Mouse (Mus musculus) midbrain, embryonic 10.5 days (tissue): ENCODE measurements around the gene Rsl24d1. TPM values are rescaled to one million over a fixed set of nuclear protein-coding genes. Genes with fewer than 3 reads are reported as not detected.
"Not testable (repeated sequence)": the region's sequence is repeated elsewhere in the genome, so short reads cannot be mapped to it uniquely, and the experiment has no call there.

Experiments
- DNase-seq: peaks from one replicate; pipeline ENCODE4 v3.0.0-alpha.2; 2017; ENCODE audit warnings: low spot score
- H3K27ac ChIP-seq: fragments of 300-500 bp; sonication (generic); replicated peaks from 2 replicates; pipeline ENCODE4 v1.5.1; 2016; ENCODE audit warnings: mild to moderate bottlenecking
- H3K27me3 ChIP-seq: fragments of 300-500 bp; sonication (generic); 2 replicates; pipeline ENCODE4 v1.6.1; 2016; ENCODE audit warnings: low read depth, mild to moderate bottlenecking; ENCODE audit not compliant: poor library complexity, severe bottlenecking
- H3K36me3 ChIP-seq: fragments of 300-500 bp; sonication (generic); 2 replicates; pipeline ENCODE4 v1.6.1; 2016; ENCODE audit warnings: mild to moderate bottlenecking, moderate library complexity
- H3K4me1 ChIP-seq: fragments of 300-500 bp; sonication (generic); 2 replicates; pipeline ENCODE4 v1.6.1; 2016
- H3K4me3 ChIP-seq: fragments of 300-500 bp; sonication (generic); 2 replicates; pipeline ENCODE4 v1.5.1; 2016; ENCODE audit warnings: mild to moderate bottlenecking, moderate library complexity
- H3K9me3 ChIP-seq: fragments of 300-500 bp; sonication (generic); replicated peaks from 2 replicates; pipeline ENCODE4 v1.6.1; 2016; ENCODE audit warnings: mild to moderate bottlenecking
- WGBS: fragments of 180-500 bp; shearing (Covaris S2); methylation state at CpG from one replicate; pipeline ENCODE4 v1.1.7; 2016; 5-methylcytosine and 5-hydroxymethylcytosine counted together
- polyA plus RNA-seq: library from polyadenylated mRNA; unstranded; fragments of >200 nt; fragmentation: Nextera tagmentation; extraction: Ambion mirVana; gene quantifications from 2 replicates; pipeline ENCODE4 v1.2.1, GENCODE M21; 2016

Gene Rsl24d1
- polyA plus RNA-seq, 1 experiment from 2014 or later: 150 TPM

GRCm38 (mm10) chr9:73105771-73106170, 7.5 kb upstream of the Rsl24d1 start:
- Histone ChIP-seq H3K4me3 (no peak overlapping the region), H3K4me1 (peaks cover 10% of the 10 kb centered on the region), H3K27me3 (peaks cover 54% of the 10 kb centered on the region), H3K9me3 (no peaks in the 10 kb centered on the region), H3K27ac (no peak overlapping the region), H3K36me3 (no peaks in the 10 kb centered on the region)
- no peak for DNase-seq

- H3K27me3 ChIP-seq, H3K4me3 ChIP-seq, DNase-seq, H3K27ac ChIP-seq, H3K9me3 ChIP-seq: not testable (repeated sequence)
- 89% methylated on average over 5 of the region's 6 CpGs for WGBS
- H3K4me1 ChIP-seq: peaks cover 16% of the 10 kb centered on the region
- H3K36me3 ChIP-seq: peaks cover 67% of the 10 kb centered on the region
Observed at GRCm38 (mm10) chr9:73116704-73117103, 3.5 kb downstream of the Rsl24d1 start.

GRCm38 (mm10) chr9:73118012-73118411, 4.8 kb downstream of the Rsl24d1 start:
- H3K4me3 ChIP-seq: no peak overlapping the region
- no peak for DNase-seq
- peaks cover 9% of the 10 kb centered on the region for H3K4me1 ChIP-seq
- H3K27me3 ChIP-seq: no peaks in the 10 kb centered on the region
- H3K36me3 ChIP-seq: peaks cover 80% of the 10 kb centered on the region
- H3K27ac ChIP-seq: no peak overlapping the region
- 93% methylated on average over 4 of the region's 4 CpGs for WGBS
- no peaks in the 10 kb centered on the region for H3K9me3 ChIP-seq

GRCm38 (mm10) chr9:73121735-73122134, 8.5 kb downstream of the Rsl24d1 start:
- no peak for DNase-seq
- no peak overlapping the region for H3K4me3 ChIP-seq
- no peaks in the 10 kb centered on the region for H3K9me3 ChIP-seq
- no peaks in the 10 kb centered on the region for H3K4me1 ChIP-seq
- H3K27ac ChIP-seq: no peak overlapping the region
- 81% methylated on average over 8 of the region's 8 CpGs for WGBS
- H3K27me3 ChIP-seq: no peaks in the 10 kb centered on the region
- peaks cover 98% of the 10 kb centered on the region for H3K36me3 ChIP-seq

GRCm38 (mm10) chr9:73125043-73125570, 11.9 kb downstream of the Rsl24d1 start:
- 93% methylated on average over 8 of the region's 8 CpGs for WGBS
- Histone ChIP-seq H3K9me3 (no peaks in the 10 kb centered on the region), H3K4me1 (peaks cover 9% of the 10 kb centered on the region), H3K27ac (no peak overlapping the region), H3K36me3 (peaks cover 100% of the 10 kb centered on the region), H3K4me3 (no peak overlapping the region), H3K27me3 (no peaks in the 10 kb centered on the region)
- DNase-seq: no peak

GRCm38 (mm10) chr9:73127457-73127856, 14.2 kb downstream of the Rsl24d1 start:
- H3K36me3 ChIP-seq: peaks cover 77% of the 10 kb centered on the region
- 82% methylated on average over 2 of the region's 2 CpGs for WGBS
- H3K9me3 ChIP-seq: no peaks in the 10 kb centered on the region
- no peaks in the 10 kb centered on the region for H3K27me3 ChIP-seq
- DNase-seq: no peak
- H3K27ac ChIP-seq: no peak overlapping the region
- H3K4me1 ChIP-seq: peaks cover 9% of the 10 kb centered on the region
- H3K4me3 ChIP-seq: no peak overlapping the region

GRCm38 (mm10) chr9:73129875-73130274, 16.6 kb downstream of the Rsl24d1 start:
- no peak overlapping the region for H3K27ac ChIP-seq
- peaks cover 53% of the 10 kb centered on the region for H3K36me3 ChIP-seq
- no peaks in the 10 kb centered on the region for H3K27me3 ChIP-seq
- 71% methylated on average over 8 of the region's 8 CpGs for WGBS
- H3K4me1 ChIP-seq: peaks cover 9% of the 10 kb centered on the region
- no peak for DNase-seq
- H3K4me3 ChIP-seq: no peak overlapping the region
- no peaks in the 10 kb centered on the region for H3K9me3 ChIP-seq

- Histone ChIP-seq H3K4me3 (no peak overlapping the region), H3K36me3 (peaks cover 46% of the 10 kb centered on the region), H3K4me1 (peaks cover 9% of the 10 kb centered on the region), H3K27me3 (no peaks in the 10 kb centered on the region), H3K27ac (no peak overlapping the region), H3K9me3 (no peaks in the 10 kb centered on the region)
- 94% methylated on average over 4 of the region's 4 CpGs for WGBS
- DNase-seq: no peak
Observed at GRCm38 (mm10) chr9:73130529-73130928, 17.3 kb downstream of the Rsl24d1 start.

- 74% methylated on average over 11 of the region's 11 CpGs for WGBS
- Histone ChIP-seq H3K36me3 (no peaks in the 10 kb centered on the region), H3K9me3 (no peaks in the 10 kb centered on the region), H3K27ac (no peak overlapping the region), H3K4me1 (no peaks in the 10 kb centered on the region), H3K4me3 (no peak overlapping the region), H3K27me3 (no peaks in the 10 kb centered on the region)
- no peak for DNase-seq
Observed at GRCm38 (mm10) chr9:73137341-73137886, 24.2 kb downstream of the Rsl24d1 start.

- no peak for DNase-seq
- H3K4me1 ChIP-seq: no peaks in the 10 kb centered on the region
- H3K4me3 ChIP-seq: no peak overlapping the region
- no peaks in the 10 kb centered on the region for H3K9me3 ChIP-seq
- H3K27ac ChIP-seq: no peak overlapping the region
- H3K27me3 ChIP-seq: no peaks in the 10 kb centered on the region
- WGBS: 59% methylated on average over 9 of the region's 9 CpGs
- H3K36me3 ChIP-seq: no peaks in the 10 kb centered on the region
Observed at GRCm38 (mm10) chr9:73154347-73154746, 41.1 kb downstream of the Rsl24d1 start.

- Histone ChIP-seq H3K36me3 (no peaks in the 10 kb centered on the region), H3K27me3 (no peaks in the 10 kb centered on the region), H3K4me3 (no peak overlapping the region), H3K27ac (no peak overlapping the region), H3K9me3 (no peaks in the 10 kb centered on the region), H3K4me1 (no peaks in the 10 kb centered on the region)
- no peak for DNase-seq
- 85% methylated on average over 4 of the region's 4 CpGs for WGBS
Observed at GRCm38 (mm10) chr9:73157968-73158367, 44.7 kb downstream of the Rsl24d1 start.

- DNase-seq: no peak
Observed at GRCm38 (mm10) chr9:73159265-73159664, 46.0 kb downstream of the Rsl24d1 start.

GRCm38 (mm10) chr9:73162571-73163333, 49.5 kb downstream of the Rsl24d1 start:
- peak overlapping the region; percentile 41; the same call in 1 of the 2 replicates for H3K4me3 ChIP-seq
- peak; percentile 80 for DNase-seq
- H3K27ac ChIP-seq: no peak overlapping the region
- no peaks in the 10 kb centered on the region for H3K9me3 ChIP-seq
- no peaks in the 10 kb centered on the region for H3K36me3 ChIP-seq
- H3K4me1 ChIP-seq: no peaks in the 10 kb centered on the region
- WGBS: 23% methylated on average over 26 of the region's 26 CpGs
- H3K27me3 ChIP-seq: 0 out of 2 replicates have a peak, but pooled peaks cover 8% of the 10 kb centered on the region

More at GRCm38 (mm10) chr9:73159265-73159664, 46.0 kb downstream of the Rsl24d1 start:
- Histone ChIP-seq H3K9me3 (no peaks in the 10 kb centered on the region), H3K4me3 (no peak overlapping the region), H3K27me3 (0 out of 2 replicates have a peak, but pooled peaks cover 8% of the 10 kb centered on the region), H3K27ac (no peak overlapping the region), H3K4me1 (no peaks in the 10 kb centered on the region), H3K36me3 (no peaks in the 10 kb centered on the region)
- 33% methylated on average over 1 of the region's 1 CpGs for WGBS
